Mouse (Mus musculus) myocyte (in vitro differentiated cells): ENCODE measurements at regions not wholly inside any gene's neighbourhood (a gene's known extent, or its start where the extent isn't known, plus 50 kb on each side); places are given as distances from the start of the nearest gene placed in this dataset.

Experiments used
- E2F4 ChIP-seq: IDR thresholded peaks from one replicate; pipeline ENCODE4 v1.6.1; 2011; ENCODE audit warnings: mild to moderate bottlenecking, control low read depth, moderate library complexity; ENCODE audit not compliant: insufficient read depth
- MAX ChIP-seq: IDR thresholded peaks from one replicate; pipeline ENCODE4 v1.6.1; 2011; ENCODE audit warnings: low read depth, mild to moderate bottlenecking, control low read depth

- no peak for TF ChIP-seq MAX
- TF ChIP-seq E2F4, result no peak
These were observed 91.8 kb downstream of the A730009L09Rik start for GRCm38 (mm10) chr16:84606804-84607095.
